ENCODE assay signal across 7 mouse cellular contexts in genomic region chr3:40531286-40532141, GRCm38 (mm10). TPM values are rescaled to one million over a fixed set of nuclear protein-coding genes. Genes with fewer than 3 reads are reported as not detected.
DNase-seq lines count a peak whose midpoint lies in the region; ATAC-seq and TF ChIP-seq lines count a peak whose summit lies in the region.

Intu (plus strand) TSS chr3:40531286.

- H3K27me3 ChIP-seq in forebrain, postnatal 0 days (ENCODE audit: insufficient read depth, low read length) = no peaks in the 10 kb centered on the region; the same call in 1 of the 2 replicates

- ATAC-seq in forebrain, postnatal 0 days = peak; percentile 88
- peak; percentile 76 to 82 for ATAC-seq in hematopoietic stem cell, adult 5-6 weeks (replicated peaks in 1 of 2; ENCODE audit: insufficient read depth in 1 of 2, low FRiP score in 2 of 2, low TSS enrichment in 1 of 2, low read depth in 1 of 2, poor library complexity in 2 of 2, severe bottlenecking in 2 of 2)

- peak within 1 kb of the TSS; percentile 92 for H3K4me2 ChIP-seq in forebrain, postnatal 0 days (ENCODE audit: low read depth)

- no peak within 1 kb of the TSS for H3K27ac ChIP-seq in forebrain, postnatal 0 days (ENCODE audit: low read depth, low read length)

- H3K9me3 ChIP-seq in forebrain, postnatal 0 days (ENCODE audit: low read length) = no peaks in the 10 kb centered on the region

- no peaks in the 10 kb centered on the region for H3K36me3 ChIP-seq in forebrain, postnatal 0 days (ENCODE audit: insufficient read depth)

- peak within 1 kb of the TSS; percentile 56 for H3K4me3 ChIP-seq in forebrain, postnatal 0 days (ENCODE audit: low read depth, low read length)

- peak within 1 kb of the TSS; percentile 51 for H3K9ac ChIP-seq in forebrain, postnatal 0 days

- peak; percentile 72 for DNase-seq in MN1 (ENCODE audit: low spot score)
- peak; percentile 68 for DNase-seq in adrenal gland, postnatal 25 days
- DNase-seq in forebrain, postnatal 0 days = no peak
- DNase-seq in layer of hippocampus, postnatal 25 days (ENCODE audit: extremely low spot score in 1 of 2, low spot score in 1 of 2) = peak; percentile 27 to 50
- DNase-seq in lung, postnatal 36 days = peak; percentile 68
- peak; percentile 78 for DNase-seq in retina, postnatal 1 day

- under 1% methylated on average over 54 of the region's 54 CpGs for WGBS in forebrain, postnatal 0 days

- peak; percentile 39 for TF ChIP-seq CTCF in forebrain, postnatal 0 days (IDR thresholded peaks at IDR 0.05; ENCODE audit: low read depth)

- peaks cover 6% of the 10 kb centered on the region; the same call in 1 of the 2 replicates for H3K4me1 ChIP-seq in forebrain, postnatal 0 days (ENCODE audit: insufficient read depth)

RNA-seq across cellular contexts. Expression of gene Intu, which starts in this region (rescaled TPM):
- total RNA-seq in adrenal gland, postnatal 25 days (2021) = 3.6 and 4.3 TPM in 2 replicates
- total RNA-seq in forebrain, postnatal 0 days (2014; rRNA removed) = 5.8 and 10.5 TPM in 2 replicates
- polyA plus RNA-seq in forebrain, postnatal 0 days (2015; fragmentation: Nextera tagmentation; extraction: Ambion mirVana) = 3.2 and 3.3 TPM in 2 replicates
- total RNA-seq in hematopoietic stem cell, adult 5-6 weeks (2017) = 3.9 and 4.5 TPM in 2 replicates
- total RNA-seq in layer of hippocampus, postnatal 25 days (2021) = 1 to 10 TPM; 4.9 to 7.5 TPM
